Mouse (Mus musculus) adrenal gland, adult 8-10 months (tissue): ENCODE data around the gene Aftph. TPM values are rescaled to one million over a fixed set of nuclear protein-coding genes. Genes with fewer than 3 reads are reported as not detected.
A peak's percentile ranks its signal among the peaks of the same experiment; 100 is the strongest.
"Not testable (repeated sequence)": the region's sequence is repeated elsewhere in the genome, so short reads cannot be mapped to it uniquely, and the experiment has no call there.

Experiments used
- DNase-seq: peaks from one replicate; pipeline ENCODE4 v3.0.0; 2022
- total RNA-seq, 4 experiments: library from RNA; stranded (reverse); gene quantifications; 2 replicates each; pipeline ENCODE4 v1.2.4; 2022

Gene Aftph
- 10 to 100 TPM; 61.6 to 66.6 (median 62.4) TPM for total RNA-seq

GRCm38 (mm10) chr11:20741201-20742100 lies at the start of gene Aftph:
Gene Aftph (minus strand): TSS chr11:20741589.
- DNase-seq: peak; percentile 98

- DNase-seq: no peak
Observed at GRCm38 (mm10) chr11:20789015-20789414, 47.6 kb upstream of the Aftph start.

- DNase-seq: no peak
Observed at GRCm38 (mm10) chr11:20788070-20788469, 46.7 kb upstream of the Aftph start.

- no peak for DNase-seq
Observed at GRCm38 (mm10) chr11:20786191-20786590, 44.8 kb upstream of the Aftph start.

GRCm38 (mm10) chr11:20785186-20785585 lies 43.8 kb upstream of the Aftph start:
- DNase-seq: no peak

GRCm38 (mm10) chr11:20784776-20785175 lies 43.4 kb upstream of the Aftph start:
- no peak for DNase-seq

- DNase-seq: no peak
Observed at GRCm38 (mm10) chr11:20783467-20783866, 42.1 kb upstream of the Aftph start.

- no peak for DNase-seq
Observed at GRCm38 (mm10) chr11:20782620-20783019, 41.2 kb upstream of the Aftph start.

GRCm38 (mm10) chr11:20780312-20780711 lies 38.9 kb upstream of the Aftph start:
- no peak for DNase-seq

- DNase-seq: no peak
Observed at GRCm38 (mm10) chr11:20778861-20779563, 37.6 kb upstream of the Aftph start.

- DNase-seq: no peak
Observed at GRCm38 (mm10) chr11:20778298-20778697, 36.9 kb upstream of the Aftph start.

- no peak for DNase-seq
Observed at GRCm38 (mm10) chr11:20776668-20777067, 35.3 kb upstream of the Aftph start.

- no peak for DNase-seq
Observed at GRCm38 (mm10) chr11:20772642-20773041, 31.3 kb upstream of the Aftph start.

GRCm38 (mm10) chr11:20771827-20772226 lies 30.4 kb upstream of the Aftph start:
- not testable (repeated sequence) for DNase-seq

- not testable (repeated sequence) for DNase-seq
Observed at GRCm38 (mm10) chr11:20761984-20762383, 20.6 kb upstream of the Aftph start.

GRCm38 (mm10) chr11:20750573-20750972 lies 9.2 kb upstream of the Aftph start:
- no peak for DNase-seq

- no peak for DNase-seq
Observed at GRCm38 (mm10) chr11:20743353-20743752, 2.0 kb upstream of the Aftph start.

GRCm38 (mm10) chr11:20742361-20742897 lies 1.0 kb upstream of the Aftph start:
- no peak for DNase-seq

- peak; percentile 38 for DNase-seq
Observed at GRCm38 (mm10) chr11:20740481-20741200, 748 bp downstream of the Aftph start.

GRCm38 (mm10) chr11:20734066-20734465 lies 7.3 kb downstream of the Aftph start:
- no peak for DNase-seq

GRCm38 (mm10) chr11:20733486-20734030 lies 7.8 kb downstream of the Aftph start:
- no peak for DNase-seq

- DNase-seq: no peak
Observed at GRCm38 (mm10) chr11:20729403-20729802, 12.0 kb downstream of the Aftph start.
